Mouse (Mus musculus) layer of hippocampus, adult 8-10 months (tissue): ENCODE results near the gene Jazf1. TPM values are rescaled to one million over a fixed set of nuclear protein-coding genes. Genes with fewer than 3 reads are reported as not detected.

Source experiments
- DNase-seq, 2 experiments: peaks; one replicate each; pipeline ENCODE4 v3.0.0; 2022; ENCODE audit warnings: low spot score in 2 of 2
- total RNA-seq, 4 experiments: library from RNA; stranded (reverse); gene quantifications; 2 replicates each; pipeline ENCODE4 v1.2.4; 2022

The Jazf1 gene
- total RNA-seq, 4 experiments from 2014 or later, result 25.0 to 30.9 (median 28.5) TPM

DNA sequence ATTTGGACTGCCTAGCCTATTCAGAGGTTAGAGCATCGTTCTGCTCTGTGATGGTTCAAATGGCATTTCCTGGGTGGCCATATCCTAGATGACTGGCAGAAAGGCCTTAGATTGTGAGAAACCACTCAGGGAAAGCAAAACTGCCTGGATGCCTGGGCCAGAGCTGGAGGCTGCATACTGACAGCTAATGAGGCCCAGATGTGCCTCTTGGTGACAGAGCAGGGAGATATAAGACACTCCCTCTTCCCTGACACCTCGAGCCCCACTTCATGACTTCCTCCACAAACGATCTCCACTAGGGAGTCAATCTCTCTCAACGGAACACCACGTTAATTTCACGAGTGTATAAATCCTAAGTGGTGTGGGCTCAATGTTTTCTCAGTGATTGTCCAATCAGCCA, 207.7 kb downstream of the Jazf1 start:
- DNase-seq, result no peak

- DNase-seq, result no peak
Measured at GRCm38 (mm10) chr6:52858911-52859431, 209.5 kb downstream of the Jazf1 start.

DNA sequence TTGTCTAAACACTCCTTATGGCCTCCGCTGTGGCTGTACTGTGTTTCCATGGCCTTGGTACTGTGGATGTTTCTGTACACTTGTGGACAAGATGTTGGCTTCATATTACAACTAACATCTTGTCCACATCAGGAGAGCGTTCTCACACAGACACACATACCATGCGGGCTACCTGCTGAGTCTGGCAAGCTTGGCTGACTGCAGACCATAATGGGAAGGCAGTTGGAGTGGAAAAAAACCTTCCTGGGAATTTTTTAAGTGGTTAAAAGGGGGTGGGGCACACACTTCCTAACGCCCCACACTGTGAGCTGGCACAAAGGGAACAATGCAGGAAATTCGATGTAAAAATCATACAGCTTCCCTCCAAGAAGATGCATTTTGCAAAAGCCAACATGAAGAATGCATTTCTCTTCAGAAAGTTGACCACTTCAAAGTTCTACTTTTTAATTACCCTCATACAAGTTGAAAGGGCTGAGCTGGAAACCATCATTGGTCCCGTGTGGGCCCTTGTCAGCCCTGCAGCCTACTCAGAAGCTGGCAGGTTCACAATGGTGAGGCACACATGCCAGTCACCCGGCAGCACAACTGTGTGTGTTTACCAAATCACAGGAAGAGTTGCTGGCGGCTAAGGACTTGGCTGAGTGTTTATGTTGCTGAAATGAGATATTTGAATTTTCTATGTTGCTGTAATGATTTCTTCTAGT, 215.9 kb downstream of the Jazf1 start:
- DNase-seq, result no peak

GRCm38 (mm10) chr6:52851975-52852374, 216.5 kb downstream of the Jazf1 start:
- no peak for DNase-seq

DNA sequence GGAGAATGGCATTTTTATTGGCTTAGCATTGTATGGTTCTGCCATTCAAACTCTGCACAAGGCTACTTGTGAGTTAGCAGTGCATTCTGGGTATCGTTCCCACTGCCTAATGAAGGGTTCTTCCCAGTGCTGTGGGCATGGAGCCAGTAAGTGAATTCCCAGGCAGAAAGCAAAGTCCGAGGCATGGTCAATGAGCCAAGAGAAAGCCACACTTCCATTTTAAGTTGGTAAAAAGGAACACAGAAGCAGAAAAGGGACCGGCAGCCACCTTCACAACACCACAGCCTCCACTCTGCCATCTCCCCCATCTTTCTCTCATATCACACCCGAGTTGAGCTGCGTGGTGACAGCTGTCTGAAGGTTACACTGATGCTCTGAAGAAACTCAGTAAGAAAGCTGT, 217.4 kb downstream of the Jazf1 start:
- DNase-seq, result peak in 1 of 2 experiments; percentile 29

DNA sequence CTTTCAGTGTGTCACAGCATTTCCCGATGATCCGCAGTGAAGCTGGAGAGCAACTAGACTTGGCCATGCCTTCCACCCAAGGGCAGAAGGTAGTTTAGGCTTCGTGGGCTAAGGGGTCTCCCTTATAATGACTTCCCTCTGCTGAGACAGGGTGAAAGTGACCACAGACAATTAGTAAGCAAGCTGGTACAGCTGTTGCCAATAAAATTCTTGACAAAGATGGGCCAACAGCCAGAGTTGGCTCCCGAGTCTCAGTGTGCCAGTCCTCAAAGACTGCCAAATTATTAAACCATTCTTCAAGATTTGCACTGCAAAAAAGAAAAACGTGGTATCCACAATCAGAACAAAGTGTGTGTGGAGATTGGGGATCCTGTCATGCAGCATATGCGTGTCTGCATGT, 220.2 kb downstream of the Jazf1 start:
- no peak for DNase-seq

DNA sequence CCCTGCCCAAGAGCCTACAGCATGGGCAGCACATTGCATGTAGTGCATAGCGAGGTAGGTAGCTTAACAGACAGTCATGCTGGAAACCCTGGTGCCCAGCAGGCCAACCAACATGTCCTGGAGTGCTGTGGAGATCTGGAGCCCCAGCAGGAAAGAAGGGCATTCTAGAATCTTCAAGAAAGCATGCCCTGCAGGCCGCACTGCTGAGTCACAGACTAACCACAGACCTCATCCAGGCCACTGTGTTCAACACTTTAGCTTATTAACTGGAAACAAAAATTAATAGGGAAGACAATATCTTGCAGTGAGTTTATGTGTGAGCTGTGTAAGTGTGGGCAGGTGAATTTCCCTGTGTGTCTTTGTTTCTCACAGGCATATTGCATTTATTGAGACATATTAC, 222.1 kb downstream of the Jazf1 start:
- no peak for DNase-seq

- no peak for DNase-seq
Measured at GRCm38 (mm10) chr6:52844741-52845140, 223.7 kb downstream of the Jazf1 start.

- no peak for DNase-seq
Measured at GRCm38 (mm10) chr6:52843027-52843426, 225.4 kb downstream of the Jazf1 start.

GRCm38 (mm10) chr6:52842598-52842997, 225.8 kb downstream of the Jazf1 start:
- DNase-seq, result no peak

- DNase-seq, result no peak
Measured at GRCm38 (mm10) chr6:52841611-52842010, 226.8 kb downstream of the Jazf1 start.

DNA sequence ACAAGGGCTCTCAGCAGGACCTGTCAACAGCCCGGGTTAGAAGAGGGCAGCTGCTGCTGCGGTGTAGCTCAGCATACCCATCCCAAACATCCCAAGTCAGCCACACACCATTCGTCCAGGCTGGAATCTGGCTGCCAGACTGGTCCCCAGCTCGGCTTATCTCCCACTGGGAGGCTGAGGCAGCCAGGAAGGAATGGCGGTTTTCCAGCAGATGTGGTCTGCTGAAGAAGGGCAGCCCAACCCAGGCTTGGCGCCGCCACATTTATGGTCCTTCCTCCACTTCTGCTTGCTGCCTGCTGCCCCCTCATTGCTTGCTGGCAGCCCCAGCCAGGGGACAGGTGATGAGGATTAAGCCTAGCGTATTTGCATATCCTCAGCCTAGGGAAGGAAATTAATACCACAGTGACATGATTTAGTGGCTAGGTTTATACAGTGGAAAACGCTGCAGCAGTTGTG, 227.8 kb downstream of the Jazf1 start:
- DNase-seq, result no peak

- peak; percentile 71 to 89 for DNase-seq
Measured at GRCm38 (mm10) chr6:52838691-52839090, 229.7 kb downstream of the Jazf1 start.

GRCm38 (mm10) chr6:52837792-52838191, 230.6 kb downstream of the Jazf1 start:
- DNase-seq, result no peak

DNA sequence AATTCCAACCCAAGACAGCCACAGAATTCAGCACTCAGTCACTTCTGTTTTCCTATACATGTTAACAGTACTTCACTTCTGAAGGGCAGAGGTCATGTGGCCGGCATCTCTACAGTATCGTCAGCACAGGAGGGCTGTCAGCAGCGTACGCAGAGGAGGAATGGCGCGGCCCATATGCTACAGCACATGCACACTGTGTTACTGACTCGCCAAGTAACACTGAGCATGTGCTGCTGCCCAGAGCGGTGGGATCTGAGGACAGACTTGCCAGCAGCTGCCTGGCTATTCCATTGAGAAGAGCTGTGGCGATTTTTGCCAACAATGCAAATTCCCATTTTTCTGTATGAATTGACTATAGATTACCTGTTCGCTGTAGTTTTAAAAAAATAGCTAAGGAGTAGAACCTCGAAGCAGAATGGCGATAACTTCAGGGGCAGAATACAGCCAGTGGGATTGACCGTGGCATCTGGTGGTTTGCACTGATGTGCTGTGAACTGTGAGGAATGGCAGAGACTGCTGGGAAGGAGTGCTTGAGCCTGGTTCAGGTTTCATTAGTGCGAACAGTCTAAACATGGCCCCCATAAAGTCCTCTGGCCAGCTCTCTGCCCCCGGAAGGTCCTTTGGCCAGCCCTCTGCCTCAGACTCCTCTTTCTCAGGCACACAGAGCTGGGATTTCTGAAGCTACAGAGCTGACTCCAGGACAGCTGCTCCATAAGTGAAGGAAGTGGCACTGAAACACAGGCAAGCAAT, 232.1 kb downstream of the Jazf1 start:
- DNase-seq, result peak in 1 of 2 experiments; percentile 53

GRCm38 (mm10) chr6:52827752-52828277, 240.6 kb downstream of the Jazf1 start:
- no peak for DNase-seq

DNA sequence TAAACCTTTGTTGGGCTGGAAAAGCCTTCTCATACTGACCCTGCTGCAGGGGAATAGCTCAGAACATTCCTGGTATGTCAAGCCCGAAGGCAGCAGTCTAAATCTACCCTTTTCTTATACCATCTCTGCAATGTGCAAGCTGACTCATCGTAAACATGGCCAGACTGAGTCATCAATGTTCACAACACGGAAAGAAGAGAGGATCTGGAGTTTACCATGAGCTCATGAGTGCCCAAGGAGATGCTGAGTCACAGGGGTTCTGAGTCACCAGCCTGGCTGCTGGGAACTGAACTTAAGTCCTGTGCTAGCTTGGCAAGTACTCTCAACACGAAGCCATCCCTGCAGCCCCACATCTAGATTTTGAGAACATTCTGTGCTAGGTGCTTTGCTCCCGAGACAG, 242.9 kb downstream of the Jazf1 start:
- peak; percentile 69 to 76 for DNase-seq

DNA sequence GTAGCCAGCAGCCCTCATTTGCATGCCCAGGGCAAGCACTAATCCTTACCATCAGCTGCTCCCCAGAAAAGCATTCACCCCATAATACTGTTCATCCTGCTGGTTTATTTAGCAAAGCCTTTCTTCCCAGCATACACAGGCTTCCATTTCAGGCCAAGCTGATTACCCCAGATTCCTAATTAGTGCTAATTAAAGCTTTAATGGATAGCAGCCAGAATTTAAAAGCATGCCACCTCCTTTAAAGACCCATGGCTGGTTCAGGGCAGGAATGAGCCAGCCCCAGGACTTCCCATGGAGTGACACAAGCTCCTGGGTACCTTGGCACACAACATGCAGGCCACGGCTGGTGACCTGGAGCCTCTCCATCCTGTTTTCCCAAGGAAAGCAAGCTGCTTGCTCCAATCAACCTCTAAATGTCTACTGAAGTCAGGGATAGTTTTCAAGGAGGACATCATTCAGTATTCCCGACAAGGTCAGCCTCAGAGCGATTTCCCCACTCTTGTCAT, 243.4 kb downstream of the Jazf1 start:
- peak; percentile 40 to 61 for DNase-seq

GRCm38 (mm10) chr6:52823064-52823463, 245.4 kb downstream of the Jazf1 start:
- DNase-seq, result no peak

- DNase-seq, result no peak
Measured at GRCm38 (mm10) chr6:52822625-52823024, 245.8 kb downstream of the Jazf1 start.

- DNase-seq, result no peak
Measured at GRCm38 (mm10) chr6:52819353-52819752, 249.1 kb downstream of the Jazf1 start.

GRCm38 (mm10) chr6:52818041-52818440, 250.4 kb downstream of the Jazf1 start:
- DNase-seq, result no peak
